Mouse (Mus musculus) embryonic facial prominence, embryonic 15.5 days (tissue): Measurements from ENCODE around the gene Zfp184. TPM values are rescaled to one million over a fixed set of nuclear protein-coding genes. Genes with fewer than 3 reads are reported as not detected.

ENCODE experiments used
- ATAC-seq: fragments of 200-750 bp; cut with Nextera tagmentation; 2 replicates; pipeline ENCODE4 v1.8.0; 2017; ENCODE audit warnings: low read depth, moderate TSS enrichment; ENCODE audit not compliant: insufficient number of reproducible peaks, low FRiP score, low TSS enrichment
- H3K27ac ChIP-seq: fragments of 300-500 bp; sonication (generic); replicated peaks from 2 replicates; pipeline ENCODE4 v1.5.1; 2015; ENCODE audit warnings: mild to moderate bottlenecking, inconsistent platforms
- H3K27me3 ChIP-seq: fragments of 300-500 bp; sonication (generic); 2 replicates; pipeline ENCODE4 v1.6.1; 2015; ENCODE audit warnings: inconsistent platforms
- H3K36me3 ChIP-seq: fragments of 300-500 bp; sonication (generic); 2 replicates; pipeline ENCODE4 v1.6.1; 2015; ENCODE audit warnings: mild to moderate bottlenecking, inconsistent platforms
- H3K4me1 ChIP-seq: fragments of 300-500 bp; sonication (generic); 2 replicates; pipeline ENCODE4 v1.6.1; 2015; ENCODE audit warnings: inconsistent platforms
- H3K4me2 ChIP-seq: fragments of 300-500 bp; sonication (generic); replicated peaks from 2 replicates; pipeline ENCODE4 v1.6.1; 2015; ENCODE audit warnings: mild to moderate bottlenecking, inconsistent platforms
- H3K4me3 ChIP-seq: fragments of 300-500 bp; sonication (generic); replicated peaks from 2 replicates; pipeline ENCODE4 v1.5.1; 2015; ENCODE audit warnings: mild to moderate bottlenecking, inconsistent platforms
- H3K9ac ChIP-seq: fragments of 300-500 bp; sonication (generic); 2 replicates; pipeline ENCODE4 v1.6.1; 2015; ENCODE audit warnings: inconsistent platforms
- H3K9me3 ChIP-seq: fragments of 300-500 bp; sonication (generic); replicated peaks from 2 replicates; pipeline ENCODE4 v1.6.1; 2016; ENCODE audit warnings: inconsistent platforms
- WGBS: fragments of 180-500 bp; shearing (Covaris S2); methylation state at CpG from one replicate; pipeline ENCODE4 v1.1.7; 2015; 5-methylcytosine and 5-hydroxymethylcytosine counted together
- polyA plus RNA-seq: library from polyadenylated mRNA; unstranded; fragments of >200 nt; fragmentation: Nextera tagmentation; extraction: Ambion mirVana; gene quantifications from 2 replicates; pipeline ENCODE4 v1.2.1, GENCODE M21; 2015

The Zfp184 gene
- polyA plus RNA-seq, 1 experiment from 2014 or later, result 7.7 TPM

- Histone ChIP-seq H3K4me2 (no peak overlapping the region), H3K9me3 (no peaks in the 10 kb centered on the region), H3K9ac (no peak overlapping the region), H3K4me1 (no peaks in the 10 kb centered on the region), H3K27ac (no peak overlapping the region), H3K36me3 (no peaks in the 10 kb centered on the region), H3K27me3 (peaks cover 3% of the 10 kb centered on the region; the same call in 1 of the 2 replicates), H3K4me3 (no peak overlapping the region)
- ATAC-seq, result no peak
These were observed 21.5 kb upstream of the Zfp184 start for GRCm38 (mm10) chr13:21923417-21923816.

- no peak overlapping the region for H3K9ac ChIP-seq
- peaks cover 3% of the 10 kb centered on the region; the same call in 1 of the 2 replicates for H3K27me3 ChIP-seq
- 10% methylated on average over 21 of the region's 21 CpGs for WGBS
- H3K27ac ChIP-seq, result no peak overlapping the region
- H3K4me2 ChIP-seq, result peak overlapping the region; percentile 35
- peak overlapping the region; percentile 23 for H3K4me3 ChIP-seq
- no peaks in the 10 kb centered on the region for H3K9me3 ChIP-seq
- H3K4me1 ChIP-seq, result no peaks in the 10 kb centered on the region
- no peaks in the 10 kb centered on the region for H3K36me3 ChIP-seq
- ATAC-seq, result no peak
These were observed 20.1 kb upstream of the Zfp184 start for GRCm38 (mm10) chr13:21924734-21925335.

- H3K9me3 ChIP-seq, result no peaks in the 10 kb centered on the region
- H3K36me3 ChIP-seq, result no peaks in the 10 kb centered on the region
- H3K4me3 ChIP-seq, result no peak overlapping the region
- H3K4me1 ChIP-seq, result peaks cover 3% of the 10 kb centered on the region; the same call in 1 of the 2 replicates
- no peak overlapping the region for H3K4me2 ChIP-seq
- no peak overlapping the region for H3K27ac ChIP-seq
- no peak overlapping the region for H3K9ac ChIP-seq
- ATAC-seq, result no peak
- H3K27me3 ChIP-seq, result no peaks in the 10 kb centered on the region
- WGBS, result 18% methylated on average over 10 of the region's 10 CpGs
These were observed 13.9 kb upstream of the Zfp184 start for GRCm38 (mm10) chr13:21930981-21931380.

GRCm38 (mm10) chr13:21931740-21932139, 13.2 kb upstream of the Zfp184 start:
- H3K9ac ChIP-seq, result no peak overlapping the region
- H3K36me3 ChIP-seq, result no peaks in the 10 kb centered on the region
- H3K4me3 ChIP-seq, result no peak overlapping the region
- no peaks in the 10 kb centered on the region for H3K9me3 ChIP-seq
- no peak for ATAC-seq
- H3K4me1 ChIP-seq, result peaks cover 3% of the 10 kb centered on the region; the same call in 1 of the 2 replicates
- no peak overlapping the region for H3K4me2 ChIP-seq
- 69% methylated on average over 6 of the region's 6 CpGs for WGBS
- no peaks in the 10 kb centered on the region for H3K27me3 ChIP-seq
- no peak overlapping the region for H3K27ac ChIP-seq

GRCm38 (mm10) chr13:21933626-21934548, 11.0 kb upstream of the Zfp184 start:
- no peak overlapping the region for H3K9ac ChIP-seq
- no peaks in the 10 kb centered on the region for H3K9me3 ChIP-seq
- H3K4me3 ChIP-seq, result peak overlapping the region; percentile 24
- peaks cover 3% of the 10 kb centered on the region; the same call in 1 of the 2 replicates for H3K4me1 ChIP-seq
- no peak overlapping the region for H3K27ac ChIP-seq
- 9% methylated on average over 28 of the region's 28 CpGs for WGBS
- H3K27me3 ChIP-seq, result no peaks in the 10 kb centered on the region
- H3K4me2 ChIP-seq, result peak overlapping the region; percentile 39
- no peaks in the 10 kb centered on the region for H3K36me3 ChIP-seq
- ATAC-seq, result no peak

GRCm38 (mm10) chr13:21934982-21935791, 9.7 kb upstream of the Zfp184 start:
- Histone ChIP-seq H3K36me3 (no peaks in the 10 kb centered on the region), H3K4me3 (no peak overlapping the region), H3K9me3 (no peaks in the 10 kb centered on the region), H3K27me3 (no peaks in the 10 kb centered on the region), H3K4me2 (no peak overlapping the region), H3K9ac (no peak overlapping the region), H3K4me1 (peaks cover 3% of the 10 kb centered on the region; the same call in 1 of the 2 replicates), H3K27ac (no peak overlapping the region)
- WGBS, result 11% methylated on average over 17 of the region's 17 CpGs
- ATAC-seq, result no peak

- no peak for ATAC-seq
- Histone ChIP-seq H3K27ac (no peak overlapping the region), H3K4me3 (peak overlapping the region; percentile 21), H3K4me1 (peaks cover 3% of the 10 kb centered on the region; the same call in 1 of the 2 replicates), H3K9ac (no peak overlapping the region), H3K4me2 (peak overlapping the region; percentile 24; the same call in 1 of the 2 replicates), H3K9me3 (no peaks in the 10 kb centered on the region), H3K27me3 (no peaks in the 10 kb centered on the region), H3K36me3 (no peaks in the 10 kb centered on the region)
- 7% methylated on average over 7 of the region's 7 CpGs for WGBS
These were observed 9.1 kb upstream of the Zfp184 start for GRCm38 (mm10) chr13:21935833-21936232.

- H3K27me3 ChIP-seq, result no peaks in the 10 kb centered on the region
- ATAC-seq, result no peak
- peak overlapping the region; percentile 24 for H3K4me2 ChIP-seq
- H3K9me3 ChIP-seq, result no peaks in the 10 kb centered on the region
- H3K4me1 ChIP-seq, result peaks cover 3% of the 10 kb centered on the region; the same call in 1 of the 2 replicates
- 6% methylated on average over 17 of the region's 17 CpGs for WGBS
- no peak overlapping the region for H3K9ac ChIP-seq
- H3K27ac ChIP-seq, result no peak overlapping the region
- H3K4me3 ChIP-seq, result peak overlapping the region; percentile 23
- H3K36me3 ChIP-seq, result no peaks in the 10 kb centered on the region
These were observed 7.9 kb upstream of the Zfp184 start for GRCm38 (mm10) chr13:21936968-21937367.

GRCm38 (mm10) chr13:21940213-21940612, 4.7 kb upstream of the Zfp184 start:
- peak overlapping the region; percentile 35 for H3K27ac ChIP-seq
- no peaks in the 10 kb centered on the region for H3K9me3 ChIP-seq
- no peaks in the 10 kb centered on the region for H3K27me3 ChIP-seq
- peak; percentile 90 for ATAC-seq
- H3K4me2 ChIP-seq, result peak overlapping the region; percentile 61
- no peaks in the 10 kb centered on the region for H3K4me1 ChIP-seq
- no peaks in the 10 kb centered on the region for H3K36me3 ChIP-seq
- H3K4me3 ChIP-seq, result peak overlapping the region; percentile 53
- WGBS, result under 1% methylated on average over 19 of the region's 19 CpGs
- H3K9ac ChIP-seq, result no peak overlapping the region

GRCm38 (mm10) chr13:21940811-21941321, 4.0 kb upstream of the Zfp184 start:
- Histone ChIP-seq H3K9ac (peak overlapping the region; percentile 37), H3K36me3 (no peaks in the 10 kb centered on the region), H3K4me2 (peak overlapping the region; percentile 61), H3K4me3 (peak overlapping the region; percentile 53), H3K27me3 (no peaks in the 10 kb centered on the region), H3K9me3 (no peaks in the 10 kb centered on the region), H3K4me1 (no peaks in the 10 kb centered on the region), H3K27ac (peak overlapping the region; percentile 44)
- ATAC-seq, result peak; percentile 65
- under 1% methylated on average over 16 of the region's 16 CpGs for WGBS
